Mouse (Mus musculus) forelimb bud, embryonic 11.5 days (tissue): ENCODE measurements at regions not wholly inside any gene's neighbourhood (a gene's known extent, or its start where the extent isn't known, plus 50 kb on each side); places are given as distances from the start of the nearest gene placed in this dataset.
"Not testable (repeated sequence)": the region's sequence is repeated elsewhere in the genome, so short reads cannot be mapped to it uniquely, and the experiment has no call there.

Source experiments
- DNase-seq: peaks from one replicate; pipeline ENCODE4 v3.0.0-alpha.2; 2012; ENCODE audit warnings: low read depth, low spot score

GRCm38 (mm10) chr9:14056410-14057172, 218.3 kb upstream of the Sesn3 start:
- DNase-seq: no peak

- peak; percentile 6 for DNase-seq
Measured at GRCm38 (mm10) chr9:14058592-14059227, 216.2 kb upstream of the Sesn3 start.

- peak; percentile 11 for DNase-seq
Measured at GRCm38 (mm10) chr9:14059228-14059779, 215.6 kb upstream of the Sesn3 start.

DNA sequence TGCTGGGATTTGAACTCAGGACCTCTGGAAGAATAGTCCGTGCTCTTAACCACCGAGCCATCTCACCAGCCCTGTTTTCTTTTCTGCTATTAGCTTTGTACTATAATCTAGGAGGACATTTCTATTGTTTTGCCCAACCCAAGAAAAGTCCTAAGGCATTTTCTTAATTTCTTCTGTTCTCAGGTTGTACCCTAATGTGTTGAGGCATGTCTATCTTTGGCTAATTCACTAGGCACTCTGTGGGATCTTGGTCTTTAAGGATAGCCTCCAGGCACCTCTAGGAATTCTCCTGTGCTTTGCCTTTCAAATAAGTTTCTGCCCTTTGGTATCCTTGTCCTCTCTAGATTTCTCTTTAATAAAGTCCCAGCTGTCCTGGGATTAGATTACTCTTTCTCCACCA, 214.6 kb upstream of the Sesn3 start:
- DNase-seq: no peak

DNA sequence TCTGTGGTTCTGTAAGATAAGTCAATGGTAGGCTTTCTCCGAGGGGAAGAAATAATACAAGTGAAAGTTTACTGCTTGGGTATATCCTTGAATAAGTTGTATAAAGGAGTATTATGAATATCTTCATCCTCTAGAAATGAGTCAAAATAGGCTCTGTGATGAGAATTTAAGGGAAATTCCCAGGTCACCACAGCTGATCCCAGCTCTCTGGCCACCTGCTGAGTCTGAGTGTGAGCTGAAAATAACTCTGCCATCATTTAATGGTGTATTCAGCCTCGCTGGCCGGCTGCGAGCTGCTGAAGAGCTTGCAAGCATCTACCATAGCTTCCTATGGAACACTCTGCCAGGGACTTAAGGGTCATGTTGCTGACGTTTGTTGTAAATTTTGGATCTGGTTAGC, 213.5 kb upstream of the Sesn3 start:
- DNase-seq: no peak

GRCm38 (mm10) chr9:14061840-14062239, 213.0 kb upstream of the Sesn3 start:
- no peak for DNase-seq

- DNase-seq: no peak
Measured at GRCm38 (mm10) chr9:14062706-14063105, 212.2 kb upstream of the Sesn3 start.

DNA sequence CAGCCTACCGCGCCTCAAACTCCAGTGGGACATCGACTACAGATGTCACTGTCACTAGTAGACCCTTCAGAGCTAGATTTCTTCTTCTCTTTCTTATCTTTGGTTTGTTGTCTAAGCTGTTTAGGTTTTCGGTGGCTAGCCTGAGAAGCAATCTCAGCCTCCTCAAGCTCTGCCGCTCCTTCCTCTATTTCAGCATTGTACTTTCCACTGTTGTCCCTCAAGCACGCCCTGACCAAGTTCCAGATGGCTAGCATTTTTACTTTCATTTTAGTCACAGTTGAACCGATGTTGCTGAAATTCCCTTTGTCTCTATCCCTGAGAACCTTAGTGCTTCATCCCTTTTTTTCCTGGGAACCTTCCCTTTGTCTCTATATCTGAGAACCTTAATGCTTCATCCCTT, 208.1 kb upstream of the Sesn3 start:
- not testable (repeated sequence) for DNase-seq

DNA sequence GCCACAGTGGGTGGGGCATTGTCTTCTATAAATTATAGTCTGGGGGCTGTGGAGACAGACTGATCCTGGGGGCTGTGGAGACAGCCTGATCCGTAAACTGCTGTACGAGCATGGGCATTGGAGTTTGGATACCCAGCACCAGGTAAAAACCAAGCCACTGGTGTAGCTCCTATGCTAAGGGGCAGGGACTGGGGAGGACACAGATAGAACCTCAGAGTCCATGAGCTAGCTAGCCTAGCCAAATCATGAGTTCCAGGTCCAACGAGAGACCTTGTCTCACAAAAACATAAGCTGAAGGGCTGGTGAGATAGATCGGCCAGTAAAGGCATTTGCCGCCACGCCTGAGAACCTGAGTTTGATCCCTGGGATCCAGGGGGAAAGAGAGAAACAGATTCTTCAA, 205.8 kb upstream of the Sesn3 start:
- DNase-seq: no peak

DNA sequence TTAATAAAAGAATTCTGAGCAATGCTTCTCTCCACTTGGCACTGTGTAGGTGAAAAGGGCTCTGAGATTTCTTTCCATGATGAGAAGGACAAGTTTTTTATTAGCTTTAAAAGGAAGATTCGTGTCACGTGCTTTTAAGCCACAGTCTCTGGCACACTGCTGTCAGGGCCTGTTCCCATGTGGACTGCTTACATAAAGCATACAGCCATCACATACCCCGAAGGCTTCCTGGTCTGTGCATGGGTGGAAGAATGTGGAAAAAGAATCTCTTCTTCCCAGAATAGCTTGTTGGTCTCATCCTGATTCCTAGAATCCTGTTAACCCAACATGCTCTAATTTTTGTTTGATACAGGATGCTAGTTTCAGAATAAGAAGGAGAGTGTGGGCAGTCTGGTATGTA, 205.1 kb upstream of the Sesn3 start:
- DNase-seq: no peak

DNA sequence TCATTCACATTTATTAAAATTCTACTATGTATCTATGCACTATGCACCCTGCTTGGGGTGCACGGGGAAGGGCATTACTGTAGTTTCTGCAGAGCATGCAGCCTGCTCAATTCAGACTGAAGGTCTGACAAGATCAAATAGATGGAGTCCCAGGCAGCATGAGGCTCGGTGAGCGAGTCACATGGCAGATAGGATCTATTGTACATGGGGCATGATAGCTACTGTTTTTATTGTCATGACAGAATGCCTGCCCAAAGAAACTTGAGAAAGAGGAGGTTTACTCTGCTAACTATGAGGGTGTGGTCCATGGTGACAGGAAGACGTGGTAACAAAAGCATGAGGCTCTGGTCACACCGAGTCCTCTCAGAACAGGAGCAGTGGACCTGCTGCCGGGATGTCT, 203.1 kb upstream of the Sesn3 start:
- no peak for DNase-seq

GRCm38 (mm10) chr9:14072950-14073349, 201.9 kb upstream of the Sesn3 start:
- DNase-seq: no peak

DNA sequence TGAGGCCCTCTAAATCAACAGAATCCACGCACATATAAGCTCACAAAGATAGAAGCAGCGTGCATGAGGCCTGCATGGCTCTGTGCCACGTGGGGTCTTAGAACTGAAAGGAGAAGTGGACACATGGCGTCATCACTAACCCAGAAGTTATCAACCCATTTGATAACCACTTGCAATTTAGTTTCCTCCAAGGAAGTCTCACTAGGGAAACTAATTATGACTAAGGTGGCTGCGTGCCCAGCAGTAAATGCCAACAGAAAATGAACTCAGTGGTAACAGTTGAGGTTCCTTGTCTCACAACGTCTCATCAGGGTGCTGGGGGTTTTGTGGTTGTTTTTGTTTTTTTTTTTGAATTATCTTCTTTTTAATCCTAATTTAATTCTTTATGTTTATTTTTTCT, 200.6 kb upstream of the Sesn3 start:
- DNase-seq: no peak

GRCm38 (mm10) chr9:14074866-14075265, 200.0 kb upstream of the Sesn3 start:
- not testable (repeated sequence) for DNase-seq

DNA sequence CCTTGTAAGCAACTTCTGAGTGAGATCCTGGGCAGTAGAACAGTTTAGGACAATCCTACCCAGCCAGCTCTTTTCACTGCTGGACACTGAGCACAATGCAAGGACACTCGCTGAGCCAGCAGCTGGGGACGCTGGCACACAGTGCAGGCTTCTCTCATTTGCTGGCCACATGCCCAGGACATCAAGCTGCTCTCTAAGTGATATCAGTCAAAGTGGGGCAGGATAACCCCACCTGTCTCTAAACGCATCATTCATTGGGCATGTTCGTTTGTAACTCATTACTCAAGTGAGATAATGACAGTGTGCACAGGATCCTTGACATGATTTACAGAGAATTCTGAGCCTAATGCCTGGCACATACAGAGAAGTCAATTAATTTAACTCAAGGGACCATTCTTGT, 199.4 kb upstream of the Sesn3 start:
- no peak for DNase-seq

GRCm38 (mm10) chr9:14075868-14076267, 199.0 kb upstream of the Sesn3 start:
- DNase-seq: no peak

GRCm38 (mm10) chr9:14076728-14077127, 198.1 kb upstream of the Sesn3 start:
- DNase-seq: no peak

- DNase-seq: no peak
Measured at GRCm38 (mm10) chr9:14081138-14081537, 193.7 kb upstream of the Sesn3 start.

DNA sequence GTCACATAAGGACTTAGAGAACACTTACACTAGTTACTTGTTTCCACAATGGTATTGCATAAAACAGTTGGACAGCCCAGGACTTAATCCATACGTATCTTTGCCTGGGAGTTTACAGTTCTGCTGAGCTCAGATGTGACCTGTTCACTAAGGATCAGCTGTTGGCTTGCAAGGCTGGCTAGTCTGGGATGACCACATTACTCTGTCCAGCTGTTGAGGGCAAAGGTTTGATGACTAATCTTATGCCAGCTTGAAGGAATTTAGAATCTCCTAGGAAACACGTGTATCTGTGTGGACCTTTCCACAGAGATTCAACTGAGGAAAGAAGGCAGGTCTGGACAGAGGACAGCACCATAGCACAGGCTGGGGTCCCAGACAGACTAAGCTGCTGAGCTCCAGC, 188.7 kb upstream of the Sesn3 start:
- DNase-seq: no peak

- DNase-seq: no peak
Measured at GRCm38 (mm10) chr9:14086611-14087010, 188.3 kb upstream of the Sesn3 start.

DNA sequence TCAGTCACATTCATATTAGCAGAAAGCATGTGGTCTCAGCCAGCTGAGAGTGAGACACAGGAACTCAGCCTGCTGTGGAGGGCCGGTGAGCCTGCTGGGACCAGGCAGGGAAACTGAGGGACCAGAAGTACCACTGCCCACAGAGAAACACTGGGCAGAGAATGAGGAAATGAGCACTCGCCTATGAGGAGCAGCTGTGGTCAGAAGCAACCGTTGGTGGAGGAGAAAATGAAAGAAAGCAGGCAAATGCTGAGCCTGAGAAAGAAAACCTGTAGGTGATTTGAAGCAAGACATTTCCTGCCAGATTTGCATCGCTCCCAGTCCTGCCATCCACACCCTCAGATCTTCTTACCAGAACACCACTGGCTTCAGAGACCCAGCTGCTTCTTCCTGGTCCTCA, 187.0 kb upstream of the Sesn3 start:
- no peak for DNase-seq

DNA sequence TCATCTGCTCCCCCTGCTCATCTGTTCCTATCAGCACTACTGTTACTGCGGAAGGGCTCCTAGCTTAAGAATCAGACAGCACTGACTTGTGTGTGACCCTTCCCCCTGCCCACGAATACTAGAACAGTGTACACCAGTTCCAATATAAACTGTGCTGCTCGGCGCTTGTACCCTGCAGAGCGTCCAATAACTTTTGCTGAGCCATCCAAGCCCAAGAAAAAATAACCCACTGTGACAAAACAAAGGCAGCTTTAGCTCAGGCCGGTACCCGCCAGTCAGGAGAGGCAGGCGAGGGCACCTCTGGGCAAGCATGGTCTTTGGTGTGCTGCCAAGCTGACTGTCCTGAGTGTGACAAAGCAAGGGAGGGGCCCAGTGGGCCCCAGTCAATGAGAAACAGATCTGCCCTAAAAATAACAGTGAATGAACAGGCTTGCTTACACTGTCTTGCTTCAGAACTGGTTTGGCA, 185.0 kb upstream of the Sesn3 start:
- no peak for DNase-seq

DNA sequence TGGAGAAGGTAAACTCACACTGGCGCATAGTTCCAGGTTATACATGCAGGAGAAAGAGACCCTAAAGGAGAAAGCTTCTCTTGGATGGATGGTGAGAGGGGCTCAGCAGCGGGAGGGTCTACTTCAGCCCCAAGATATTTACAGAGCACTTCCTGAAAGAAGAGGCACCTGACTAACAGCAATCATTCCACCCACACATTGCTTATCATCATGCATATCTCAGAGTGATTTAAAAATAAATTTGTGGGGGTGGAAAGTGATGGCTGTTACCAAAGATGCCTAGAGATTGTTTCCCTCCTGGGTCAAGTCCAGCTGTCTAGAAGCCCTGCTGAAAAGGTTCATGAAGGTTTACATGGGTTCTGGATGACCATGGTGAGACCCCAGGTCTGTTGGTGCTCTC, 184.4 kb upstream of the Sesn3 start:
- no peak for DNase-seq
